Mouse (Mus musculus) B cell, adult 2 months (primary cell): ENCODE data around the gene Ucp1.

ENCODE experiments used
- DNase-seq, 2 experiments: peaks; one replicate each; pipeline ENCODE4 v3.0.0; 2022

Ucp1 gene

DNA sequence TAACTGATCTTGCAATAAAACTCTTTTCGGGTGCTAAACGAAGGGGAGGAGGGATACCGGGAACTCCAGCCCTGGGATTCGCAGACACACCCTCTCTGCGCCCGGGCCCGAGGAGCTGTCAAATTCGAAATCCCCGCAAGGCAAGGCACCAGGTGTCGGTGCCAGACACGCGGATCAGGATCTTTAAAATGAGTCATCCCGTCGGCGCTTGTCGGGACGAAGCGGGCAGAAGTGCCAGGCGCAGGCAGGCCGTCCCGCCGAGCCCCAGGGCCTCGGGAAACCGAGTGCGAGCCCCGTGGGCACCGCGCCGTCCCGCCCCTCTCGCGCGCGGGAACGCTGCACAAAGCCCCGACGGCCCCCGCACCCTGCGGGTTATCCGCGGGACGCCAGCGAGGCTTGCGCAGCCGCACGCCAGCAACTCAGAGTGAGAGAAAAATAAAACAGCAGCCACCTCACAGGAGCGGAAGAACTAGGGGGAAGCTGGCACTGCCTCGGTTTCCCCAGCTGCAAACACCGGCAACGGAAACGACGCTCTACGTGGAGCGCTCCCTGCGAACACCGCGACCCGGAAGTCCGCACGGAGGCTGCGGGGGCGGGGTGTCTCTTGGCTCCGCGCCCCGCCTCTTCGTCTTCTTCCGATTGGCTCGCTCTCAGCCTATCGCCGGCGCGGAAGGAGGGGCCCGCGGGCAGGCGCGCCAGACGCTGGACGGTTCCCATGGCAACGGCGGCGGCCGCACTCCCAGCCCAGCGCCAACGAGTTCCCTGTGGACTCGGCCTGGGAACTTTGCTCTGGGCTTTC lies 41.9 kb downstream of the Ucp1 start, which contains the start of gene Elmod2:
Elmod2 (minus strand) TSS at position 588 of the 799 bp plus-strand sequence.
- peak; percentile 94 to 95 for DNase-seq

DNA sequence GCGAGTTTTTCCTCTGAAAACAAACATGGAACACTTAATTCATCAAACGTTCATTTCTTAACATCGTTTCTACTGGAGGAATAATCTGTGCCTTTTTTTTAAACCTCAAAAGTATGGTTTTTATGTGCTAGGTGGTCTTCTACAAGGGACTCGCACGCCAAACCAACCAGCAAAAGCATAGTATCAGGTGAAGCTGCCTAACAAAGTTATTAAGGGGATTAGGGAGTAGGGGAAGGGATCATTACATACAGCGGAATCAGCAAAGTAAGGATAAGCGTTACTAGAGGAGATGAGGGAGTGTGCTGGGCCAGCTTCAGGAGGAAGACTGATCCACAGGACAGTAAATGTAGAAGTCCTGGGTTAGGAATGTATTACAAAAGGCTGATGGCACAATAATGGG lies 42.7 kb downstream of the Ucp1 start:
- DNase-seq, result no peak

DNA sequence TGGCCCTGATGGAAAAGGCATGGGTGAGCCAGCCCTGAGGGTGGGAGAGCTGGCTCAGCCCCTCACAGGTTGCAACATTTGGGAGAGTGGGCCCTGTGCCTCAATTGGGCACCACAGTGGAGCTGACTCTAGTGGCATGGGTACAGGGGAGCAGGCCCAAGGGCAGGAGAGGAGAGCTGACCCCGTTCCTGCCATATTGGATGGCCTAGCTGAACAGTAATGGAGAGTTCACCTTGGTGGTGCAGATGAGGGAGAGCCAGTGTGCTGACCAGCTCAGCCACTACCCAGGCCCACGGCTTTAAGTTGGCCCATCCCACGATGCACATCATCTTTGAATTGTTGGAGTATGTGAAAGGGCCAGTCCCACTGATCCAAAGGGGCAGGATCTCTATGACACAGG lies 51.9 kb downstream of the Ucp1 start:
- no peak for DNase-seq

DNA sequence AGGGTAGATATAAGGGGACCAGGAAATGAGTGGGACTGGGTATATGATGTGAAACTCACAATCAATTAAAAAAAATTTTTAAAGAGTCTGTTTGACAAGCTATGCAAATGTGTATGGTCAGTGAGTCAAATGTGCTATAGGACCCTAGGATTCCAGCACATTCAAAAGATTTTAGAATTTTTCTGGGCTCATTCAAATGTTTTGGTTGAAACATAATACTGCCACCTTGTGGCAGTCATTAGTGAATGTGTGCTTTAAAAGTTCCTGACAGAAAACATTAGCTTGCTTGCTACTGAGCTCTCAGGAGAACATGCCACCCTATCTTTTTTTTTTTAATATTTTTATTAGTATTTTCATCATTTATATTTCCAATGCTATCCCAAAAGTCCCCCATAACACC lies 52.5 kb downstream of the Ucp1 start:
- DNase-seq, result peak in 1 of 2 experiments; percentile 15
